ENCODE assay signal across 25 mouse cellular contexts in the genomic region with DNA sequence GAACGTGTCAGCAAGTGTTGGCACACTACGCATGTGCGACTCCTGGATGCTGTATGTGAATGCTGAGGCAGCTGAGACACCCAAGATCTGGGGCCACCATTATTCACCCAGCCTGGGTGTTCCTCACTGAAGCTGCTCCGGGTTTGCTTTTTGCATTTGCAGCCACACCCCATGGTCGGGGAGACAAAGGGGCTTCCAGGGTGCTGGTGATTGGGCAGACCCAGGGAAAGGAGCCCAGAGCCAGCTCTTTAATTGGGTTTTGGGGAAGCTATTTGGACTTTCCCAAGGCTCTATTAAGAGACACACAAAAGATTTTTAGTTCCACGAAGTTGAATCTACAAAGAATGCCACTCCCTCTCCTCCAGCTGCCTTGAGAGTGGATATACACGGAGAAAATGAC.
DNase-seq lines count a peak whose midpoint lies in the region; ATAC-seq and TF ChIP-seq lines count a peak whose summit lies in the region.
"Had no signal": no experiment of that assay in that cellular context is flagged by ENCODE, and none has a peak within 500 bp of the region (broad histone marks: within the 10 kb centered on the region; RNA-seq: fewer than 3 reads in every experiment).

No protein-coding gene starts in this region.

- no peak overlapping the region for H3K27ac ChIP-seq in embryonic facial prominence, embryonic 14.5 days (replicated peaks; ENCODE audit: low read depth, low read length)
- no peak overlapping the region for H3K27ac ChIP-seq in embryonic facial prominence, embryonic 10.5 days (replicated peaks)
- H3K27ac ChIP-seq in forebrain, embryonic 13.5 days, result no peak overlapping the region; the same call in 1 of the 2 replicates
- H3K27ac ChIP-seq in stomach, postnatal 0 days (replicated peaks), result peak overlapping the region; percentile 45; the same call in 1 of the 2 replicates
- H3K27ac ChIP-seq: embryonic facial prominence, embryonic 13.5 days; heart, embryonic 13.5 days; hindbrain, embryonic 12.5 days; left cerebral cortex, adult 2 months; liver, embryonic 15.5 days; lung, embryonic 15.5 days had no signal

- no peak for TF ChIP-seq CTCF in stomach, postnatal 0 days (IDR thresholded peaks at IDR 0.05; ENCODE audit: low read depth)

- no peak for TF ChIP-seq EP300 in stomach, postnatal 0 days (optimal IDR thresholded peaks at IDR 0.05)

- ATAC-seq in embryonic facial prominence, embryonic 14.5 days (ENCODE audit: low read depth), result no peak
- ATAC-seq in forebrain, embryonic 13.5 days, result peak; percentile 69
- ATAC-seq in stomach, postnatal 0 days (ENCODE audit: low FRiP score, low TSS enrichment), result no peak
- ATAC-seq: Patski had no signal

- H3K9me3 ChIP-seq in embryonic facial prominence, embryonic 14.5 days (ENCODE audit: control insufficient read depth, low read length), result no peaks in the 10 kb centered on the region
- H3K9me3 ChIP-seq in embryonic facial prominence, embryonic 10.5 days, result no peaks in the 10 kb centered on the region
- no peaks in the 10 kb centered on the region for H3K9me3 ChIP-seq in forebrain, embryonic 13.5 days (replicated peaks)
- no peaks in the 10 kb centered on the region for H3K9me3 ChIP-seq in stomach, postnatal 0 days (ENCODE audit: control insufficient read depth, low read length)
- H3K9me3 ChIP-seq: embryonic facial prominence, embryonic 13.5 days; heart, embryonic 13.5 days; hindbrain, embryonic 12.5 days; liver, embryonic 15.5 days; lung, embryonic 15.5 days; megakaryocyte, embryonic 14.5 days had no signal

- H3K4me3 ChIP-seq in embryonic facial prominence, embryonic 14.5 days (ENCODE audit: low read depth, low read length), result no peak overlapping the region
- H3K4me3 ChIP-seq in embryonic facial prominence, embryonic 10.5 days, result no peak overlapping the region
- H3K4me3 ChIP-seq in forebrain, embryonic 13.5 days, result no peak overlapping the region
- no peak overlapping the region for H3K4me3 ChIP-seq in stomach, postnatal 0 days (ENCODE audit: low read depth, low read length)
- H3K4me3 ChIP-seq: embryonic facial prominence, embryonic 13.5 days; heart, embryonic 13.5 days; hindbrain, embryonic 12.5 days; left cerebral cortex, adult 2 months; liver, embryonic 15.5 days; lung, embryonic 15.5 days; megakaryocyte, embryonic 14.5 days had no signal

- H3K36me3 ChIP-seq in embryonic facial prominence, embryonic 14.5 days (ENCODE audit: control insufficient read depth, insufficient read depth, low read length), result peaks cover 62% of the 10 kb centered on the region
- H3K36me3 ChIP-seq in embryonic facial prominence, embryonic 10.5 days (replicated peaks), result peaks cover 89% of the 10 kb centered on the region
- 0 out of 2 replicates have a peak, but pooled peaks cover 7% of the 10 kb centered on the region for H3K36me3 ChIP-seq in forebrain, embryonic 13.5 days (ENCODE audit: poor library complexity, severe bottlenecking)
- peaks cover 20% of the 10 kb centered on the region for H3K36me3 ChIP-seq in stomach, postnatal 0 days (ENCODE audit: control insufficient read depth, insufficient read depth, low read length)

- H3K9ac ChIP-seq in embryonic facial prominence, embryonic 14.5 days (ENCODE audit: low read depth, low read length), result no peak overlapping the region
- no peak overlapping the region for H3K9ac ChIP-seq in forebrain, embryonic 13.5 days
- H3K9ac ChIP-seq in stomach, postnatal 0 days (ENCODE audit: low read length), result no peak overlapping the region
- H3K9ac ChIP-seq: embryonic facial prominence, embryonic 13.5 days; heart, embryonic 13.5 days; hindbrain, embryonic 12.5 days; liver, embryonic 15.5 days; lung, embryonic 15.5 days had no signal

- 69% methylated on average over 7 of the region's 7 CpGs for WGBS in embryonic facial prominence, embryonic 14.5 days
- 66% methylated on average over 7 of the region's 7 CpGs for WGBS in embryonic facial prominence, embryonic 10.5 days
- 22% methylated on average over 7 of the region's 7 CpGs for WGBS in forebrain, embryonic 13.5 days
- 35% methylated on average over 7 of the region's 7 CpGs for WGBS in stomach, postnatal 0 days

- no peak overlapping the region for H3K4me2 ChIP-seq in embryonic facial prominence, embryonic 14.5 days (ENCODE audit: low read depth, low read length)
- H3K4me2 ChIP-seq in forebrain, embryonic 13.5 days, result 0 out of 2 replicates have a peak overlapping the region, but pooled peaks have one; percentile 8
- H3K4me2 ChIP-seq in stomach, postnatal 0 days (replicated peaks; ENCODE audit: low read depth), result no peak overlapping the region
- H3K4me2 ChIP-seq: embryonic facial prominence, embryonic 13.5 days; heart, embryonic 13.5 days; hindbrain, embryonic 12.5 days; liver, embryonic 15.5 days; lung, embryonic 15.5 days had no signal

- H3K27me3 ChIP-seq in embryonic facial prominence, embryonic 14.5 days (replicated peaks; ENCODE audit: control insufficient read depth, insufficient read depth, low read length), result no peaks in the 10 kb centered on the region
- no peaks in the 10 kb centered on the region for H3K27me3 ChIP-seq in embryonic facial prominence, embryonic 10.5 days (replicated peaks; ENCODE audit: low read depth, poor library complexity, severe bottlenecking)
- H3K27me3 ChIP-seq in forebrain, embryonic 13.5 days, result no peaks in the 10 kb centered on the region
- H3K27me3 ChIP-seq in stomach, postnatal 0 days (ENCODE audit: control insufficient read depth, insufficient read depth, low read length), result no peaks in the 10 kb centered on the region
- H3K27me3 ChIP-seq: embryonic facial prominence, embryonic 13.5 days; heart, embryonic 13.5 days; hindbrain, embryonic 12.5 days; liver, embryonic 15.5 days; lung, embryonic 15.5 days; Patski had no signal

- DNase-seq in embryonic facial prominence, embryonic 14.5 days (ENCODE audit: low spot score), result peak; percentile 31
- no peak for DNase-seq in embryonic facial prominence, embryonic 10.5 days (ENCODE audit: low spot score)
- DNase-seq in WW6 (ENCODE audit: low read depth, low spot score), result peak; percentile 13
- no peak for DNase-seq in stomach, postnatal 0 days (ENCODE audit: low spot score)
- no peak for DNase-seq in cerebellum, adult 11-12 months
- no peak for DNase-seq in cerebellum, postnatal 10 days
- DNase-seq: adrenal gland, postnatal 25 days; cerebellum, postnatal 25 days; gastrocnemius, postnatal 14 days; heart, adult 18-20 months; heart, postnatal 14 days; kidney, adult 11 months; liver; lung, postnatal 36 days; midbrain, embryonic 14.5 days; thymus, postnatal 25 days had no signal

- no peaks in the 10 kb centered on the region for H3K4me1 ChIP-seq in embryonic facial prominence, embryonic 14.5 days (ENCODE audit: control insufficient read depth, insufficient read depth, low read length)
- H3K4me1 ChIP-seq in embryonic facial prominence, embryonic 10.5 days, result peaks cover 3% of the 10 kb centered on the region; the same call in 1 of the 2 replicates
- peaks cover 13% of the 10 kb centered on the region; the same call in 1 of the 2 replicates for H3K4me1 ChIP-seq in forebrain, embryonic 13.5 days
- no peaks in the 10 kb centered on the region for H3K4me1 ChIP-seq in stomach, postnatal 0 days (replicated peaks; ENCODE audit: control insufficient read depth, insufficient read depth)
- H3K4me1 ChIP-seq: embryonic facial prominence, embryonic 13.5 days; hindbrain, embryonic 12.5 days; liver, embryonic 15.5 days; lung, embryonic 15.5 days had no signal

Comparison
In these comparisons a context has a peak if more than half of its experiments do, and no peak if none do; other contexts are left out.
1. DNase-seq: peak in embryonic facial prominence, embryonic 14.5 days (single experiment) and WW6 (single experiment); none in embryonic facial prominence, embryonic 10.5 days (single experiment), stomach, postnatal 0 days (single experiment), cerebellum, adult 11-12 months (single experiment) and cerebellum, postnatal 10 days (0 of 2).